Mouse (Mus musculus): Measurements from ENCODE around the gene Trappc6b. TPM values are rescaled to one million over a fixed set of nuclear protein-coding genes. Genes with fewer than 3 reads are reported as not detected.
A peak's percentile ranks its signal among the peaks of the same experiment; 100 is the strongest.

The Trappc6b gene
- polyA plus RNA-seq (2014; fragmentation: Nextera tagmentation; extraction: Ambion mirVana) = 54.1 and 57.0 TPM in 2 replicates

GRCm38 (mm10) chr12:59060993-59061595 lies at the start of gene Trappc6b:
Gene Trappc6b, minus strand, starts transcription at chr12:59061472.
- WGBS = under 1% methylated on average over 49 of the region's 49 CpGs

GRCm38 (mm10) chr12:59107926-59108325 lies 46.7 kb upstream of the Trappc6b start:
- WGBS = 91% methylated on average over 4 of the region's 4 CpGs
- Histone ChIP-seq H3K36me3 (ENCODE audit: control insufficient read depth, insufficient read depth, low read length) (no peaks in the 10 kb centered on the region), H3K4me2 (ENCODE audit: low read length) (no peak overlapping the region), H3K9ac (ENCODE audit: low read length) (no peak overlapping the region), H3K9me3 (ENCODE audit: control insufficient read depth, low read length) (no peaks in the 10 kb centered on the region), H3K4me3 (ENCODE audit: low read depth, low read length) (no peak overlapping the region), H3K4me1 (replicated peaks; ENCODE audit: control insufficient read depth, insufficient read depth, low read length) (no peaks in the 10 kb centered on the region), H3K27me3 (replicated peaks; ENCODE audit: control insufficient read depth, insufficient read depth, low read length) (no peaks in the 10 kb centered on the region), H3K27ac (ENCODE audit: low read depth) (no peak overlapping the region)
- DNase-seq (ENCODE audit: low spot score) (no peak), ATAC-seq (replicated peaks; ENCODE audit: low FRiP score, low TSS enrichment, low read depth) (no peak)

More at GRCm38 (mm10) chr12:59060993-59061595, at the start of gene Trappc6b:
- DNase-seq (ENCODE audit: low spot score) (peak; percentile 92), ATAC-seq (replicated peaks; ENCODE audit: low FRiP score, low TSS enrichment, low read depth) (peak; percentile 96)
- Histone ChIP-seq H3K9me3 (ENCODE audit: control insufficient read depth, low read length) (no peaks in the 10 kb centered on the region), H3K36me3 (ENCODE audit: control insufficient read depth, insufficient read depth, low read length) (0 out of 2 replicates have a peak, but pooled peaks cover 8% of the 10 kb centered on the region), H3K27me3 (replicated peaks; ENCODE audit: control insufficient read depth, insufficient read depth, low read length) (no peaks in the 10 kb centered on the region), H3K4me2 (ENCODE audit: low read length) (peak within 1 kb of the TSS; percentile 78), H3K9ac (ENCODE audit: low read length) (peak within 1 kb of the TSS; percentile 84), H3K4me3 (ENCODE audit: low read depth, low read length) (peak within 1 kb of the TSS; percentile 77), H3K27ac (ENCODE audit: low read depth) (peak within 1 kb of the TSS; percentile 91), H3K4me1 (replicated peaks; ENCODE audit: control insufficient read depth, insufficient read depth, low read length) (peaks cover 11% of the 10 kb centered on the region; the same call in 1 of the 2 replicates)

- Histone ChIP-seq H3K4me2 (ENCODE audit: low read length) (no peak overlapping the region), H3K9me3 (ENCODE audit: control insufficient read depth, low read length) (no peaks in the 10 kb centered on the region), H3K27ac (ENCODE audit: low read depth) (no peak overlapping the region), H3K9ac (ENCODE audit: low read length) (no peak overlapping the region), H3K36me3 (ENCODE audit: control insufficient read depth, insufficient read depth, low read length) (no peaks in the 10 kb centered on the region), H3K4me3 (ENCODE audit: low read depth, low read length) (no peak overlapping the region), H3K4me1 (replicated peaks; ENCODE audit: control insufficient read depth, insufficient read depth, low read length) (no peaks in the 10 kb centered on the region), H3K27me3 (replicated peaks; ENCODE audit: control insufficient read depth, insufficient read depth, low read length) (no peaks in the 10 kb centered on the region)
- ATAC-seq (replicated peaks; ENCODE audit: low FRiP score, low TSS enrichment, low read depth) (no peak), DNase-seq (ENCODE audit: low spot score) (no peak)
- 88% methylated on average over 5 of the region's 5 CpGs for WGBS
Observed at GRCm38 (mm10) chr12:59106491-59106890, 45.2 kb upstream of the Trappc6b start.

DNA sequence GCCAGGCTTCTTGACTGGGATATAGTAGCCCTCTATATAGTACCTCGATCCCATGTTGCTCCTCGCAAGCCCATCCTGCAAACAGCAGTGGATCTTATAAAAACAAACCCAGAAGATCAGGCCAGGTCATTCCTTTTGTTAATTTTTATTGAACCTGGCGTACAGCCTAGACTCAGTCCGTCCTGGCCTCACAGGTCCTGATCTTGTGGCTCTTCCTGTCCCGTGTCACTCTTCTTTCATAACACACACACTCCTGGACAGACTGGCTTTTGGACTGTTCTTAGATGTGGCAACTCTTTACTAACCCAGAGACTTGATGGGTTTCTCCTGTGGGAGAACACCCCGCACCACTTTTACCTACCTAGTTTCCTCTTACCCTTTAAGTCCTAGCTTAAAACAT lies 44.6 kb upstream of the Trappc6b start:
- Histone ChIP-seq H3K27me3 (replicated peaks; ENCODE audit: control insufficient read depth, insufficient read depth, low read length) (no peaks in the 10 kb centered on the region), H3K9me3 (ENCODE audit: control insufficient read depth, low read length) (no peaks in the 10 kb centered on the region), H3K36me3 (ENCODE audit: control insufficient read depth, insufficient read depth, low read length) (no peaks in the 10 kb centered on the region), H3K4me1 (replicated peaks; ENCODE audit: control insufficient read depth, insufficient read depth, low read length) (no peaks in the 10 kb centered on the region), H3K9ac (ENCODE audit: low read length) (no peak overlapping the region), H3K4me2 (ENCODE audit: low read length) (no peak overlapping the region), H3K27ac (ENCODE audit: low read depth) (no peak overlapping the region), H3K4me3 (ENCODE audit: low read depth, low read length) (no peak overlapping the region)
- no peak for DNase-seq (ENCODE audit: low spot score)
- 74% methylated on average over 6 of the region's 6 CpGs for WGBS
- ATAC-seq (replicated peaks; ENCODE audit: low FRiP score, low TSS enrichment, low read depth) = no peak

- no peaks in the 10 kb centered on the region for H3K27me3 ChIP-seq (replicated peaks; ENCODE audit: control insufficient read depth, insufficient read depth, low read length)
- H3K9ac ChIP-seq (ENCODE audit: low read length) = no peak overlapping the region
- H3K4me3 ChIP-seq (ENCODE audit: low read depth, low read length) = no peak overlapping the region
- no peak for DNase-seq (ENCODE audit: low spot score)
- H3K4me2 ChIP-seq (ENCODE audit: low read length) = no peak overlapping the region
- 80% methylated on average over 5 of the region's 5 CpGs for WGBS
- H3K27ac ChIP-seq (ENCODE audit: low read depth) = no peak overlapping the region
- H3K36me3 ChIP-seq (ENCODE audit: control insufficient read depth, insufficient read depth, low read length) = no peaks in the 10 kb centered on the region
- no peaks in the 10 kb centered on the region for H3K4me1 ChIP-seq (replicated peaks; ENCODE audit: control insufficient read depth, insufficient read depth, low read length)
- ATAC-seq (replicated peaks; ENCODE audit: low FRiP score, low TSS enrichment, low read depth) = no peak
- no peaks in the 10 kb centered on the region for H3K9me3 ChIP-seq (ENCODE audit: control insufficient read depth, low read length)
Observed at GRCm38 (mm10) chr12:59104771-59105170, 43.5 kb upstream of the Trappc6b start.

GRCm38 (mm10) chr12:59095104-59096025 lies 34.1 kb upstream of the Trappc6b start, which contains the start of gene Mia2:
Gene Mia2, plus strand, starts transcription at chr12:59095799.
- 67% methylated on average over 19 of the region's 19 CpGs for WGBS
- Histone ChIP-seq H3K4me3 (ENCODE audit: low read depth, low read length) (peak within 1 kb of the TSS; percentile 31), H3K9ac (ENCODE audit: low read length) (peak within 1 kb of the TSS; percentile 25; the same call in 1 of the 2 replicates), H3K4me2 (ENCODE audit: low read length) (peak within 1 kb of the TSS; percentile 30; the same call in 1 of the 2 replicates), H3K9me3 (ENCODE audit: control insufficient read depth, low read length) (no peaks in the 10 kb centered on the region), H3K27ac (ENCODE audit: low read depth) (peak within 1 kb of the TSS; percentile 78), H3K4me1 (replicated peaks; ENCODE audit: control insufficient read depth, insufficient read depth, low read length) (no peaks in the 10 kb centered on the region), H3K27me3 (replicated peaks; ENCODE audit: control insufficient read depth, insufficient read depth, low read length) (no peaks in the 10 kb centered on the region), H3K36me3 (ENCODE audit: control insufficient read depth, insufficient read depth, low read length) (no peaks in the 10 kb centered on the region)
- ATAC-seq (replicated peaks; ENCODE audit: low FRiP score, low TSS enrichment, low read depth) (peak; percentile 97), DNase-seq (ENCODE audit: low spot score) (peak; percentile 70)

DNA sequence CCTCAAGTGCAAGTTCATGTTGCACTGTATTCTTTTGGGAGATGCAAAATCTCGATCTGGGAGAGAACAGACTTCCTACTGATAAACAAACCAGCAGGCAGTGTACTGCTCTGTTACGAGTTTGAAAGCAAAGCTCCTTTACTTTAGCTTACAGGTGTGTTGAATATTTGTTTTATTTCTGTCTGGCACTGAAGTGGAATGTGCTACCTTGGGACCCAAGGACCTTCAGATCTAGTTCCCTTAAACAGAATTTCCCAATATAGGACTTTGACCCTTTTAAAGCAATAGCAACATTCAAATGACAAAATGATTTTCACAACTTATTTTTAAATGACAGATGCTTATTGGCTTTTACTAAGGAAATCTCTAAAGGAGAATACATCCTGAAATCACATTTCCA lies 32.3 kb upstream of the Trappc6b start:
- no peak overlapping the region for H3K27ac ChIP-seq (ENCODE audit: low read depth)
- WGBS = 23% methylated on average over 2 of the region's 2 CpGs

GRCm38 (mm10) chr12:59086171-59086570 lies 24.9 kb upstream of the Trappc6b start:
- Histone ChIP-seq H3K27me3 (replicated peaks; ENCODE audit: control insufficient read depth, insufficient read depth, low read length) (no peaks in the 10 kb centered on the region), H3K36me3 (ENCODE audit: control insufficient read depth, insufficient read depth, low read length) (no peaks in the 10 kb centered on the region), H3K9me3 (ENCODE audit: control insufficient read depth, low read length) (no peaks in the 10 kb centered on the region), H3K4me3 (ENCODE audit: low read depth, low read length) (no peak overlapping the region), H3K9ac (ENCODE audit: low read length) (no peak overlapping the region), H3K4me2 (ENCODE audit: low read length) (no peak overlapping the region), H3K4me1 (replicated peaks; ENCODE audit: control insufficient read depth, insufficient read depth, low read length) (no peaks in the 10 kb centered on the region), H3K27ac (ENCODE audit: low read depth) (no peak overlapping the region)
- ATAC-seq (replicated peaks; ENCODE audit: low FRiP score, low TSS enrichment, low read depth) = no peak
- 87% methylated on average over 5 of the region's 5 CpGs for WGBS
- no peak for DNase-seq (ENCODE audit: low spot score)

More for the DNA sequence above, 32.3 kb upstream of the Trappc6b start:
- DNase-seq (ENCODE audit: low spot score) = no peak
- Histone ChIP-seq H3K9me3 (ENCODE audit: control insufficient read depth, low read length) (no peaks in the 10 kb centered on the region), H3K4me1 (replicated peaks; ENCODE audit: control insufficient read depth, insufficient read depth, low read length) (no peaks in the 10 kb centered on the region), H3K4me2 (ENCODE audit: low read length) (no peak overlapping the region), H3K4me3 (ENCODE audit: low read depth, low read length) (no peak overlapping the region), H3K9ac (ENCODE audit: low read length) (no peak overlapping the region), H3K36me3 (ENCODE audit: control insufficient read depth, insufficient read depth, low read length) (no peaks in the 10 kb centered on the region), H3K27me3 (replicated peaks; ENCODE audit: control insufficient read depth, insufficient read depth, low read length) (no peaks in the 10 kb centered on the region)
- no peak for ATAC-seq (replicated peaks; ENCODE audit: low FRiP score, low TSS enrichment, low read depth)
